Mouse (Mus musculus): Measurements from ENCODE around the gene Tmem161b. TPM values are rescaled to one million over a fixed set of nuclear protein-coding genes. Genes with fewer than 3 reads are reported as not detected.
"Not testable (repeated sequence)": the region's sequence is repeated elsewhere in the genome, so short reads cannot be mapped to it uniquely, and the experiment has no call there.

Gene Tmem161b
- polyA plus RNA-seq, 1 experiment from 2014 or later: 31.7 TPM

DNA sequence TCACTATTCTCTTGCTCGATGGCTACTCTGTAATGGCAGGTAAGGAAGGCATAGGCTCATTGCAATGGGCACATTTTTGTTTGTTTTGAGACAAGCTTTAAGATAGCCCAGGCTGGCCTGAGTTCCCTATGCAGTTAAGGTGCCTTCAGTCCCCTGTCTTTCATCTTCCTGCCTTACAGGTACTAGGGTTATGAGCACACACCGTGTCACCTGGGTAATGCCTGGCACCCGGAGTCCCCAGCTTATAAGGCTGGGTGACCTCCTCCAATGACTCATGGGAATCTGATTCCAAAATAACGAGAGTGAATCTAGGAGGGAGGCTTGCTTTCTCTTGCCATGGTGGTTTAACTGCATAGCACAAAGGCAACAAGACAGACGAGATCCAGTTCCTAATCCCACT, 29.2 kb downstream of the Tmem161b start:
- Histone ChIP-seq H3K9me3 (ENCODE audit: control insufficient read depth, low read length) (no peaks in the 10 kb centered on the region), H3K9ac (ENCODE audit: low read depth, low read length) (no peak overlapping the region), H3K4me2 (ENCODE audit: low read depth, low read length) (no peak overlapping the region), H3K27ac (ENCODE audit: low read length) (no peak overlapping the region), H3K27me3 (replicated peaks; ENCODE audit: control insufficient read depth, insufficient read depth, low read length) (no peaks in the 10 kb centered on the region), H3K36me3 (ENCODE audit: control insufficient read depth, insufficient read depth, low read length) (no peaks in the 10 kb centered on the region), H3K4me1 (ENCODE audit: control insufficient read depth, insufficient read depth, low read length) (no peaks in the 10 kb centered on the region), H3K4me3 (ENCODE audit: low read length) (no peak overlapping the region)
- 82% methylated on average over 5 of the region's 5 CpGs for WGBS
- no peak for ATAC-seq

DNA sequence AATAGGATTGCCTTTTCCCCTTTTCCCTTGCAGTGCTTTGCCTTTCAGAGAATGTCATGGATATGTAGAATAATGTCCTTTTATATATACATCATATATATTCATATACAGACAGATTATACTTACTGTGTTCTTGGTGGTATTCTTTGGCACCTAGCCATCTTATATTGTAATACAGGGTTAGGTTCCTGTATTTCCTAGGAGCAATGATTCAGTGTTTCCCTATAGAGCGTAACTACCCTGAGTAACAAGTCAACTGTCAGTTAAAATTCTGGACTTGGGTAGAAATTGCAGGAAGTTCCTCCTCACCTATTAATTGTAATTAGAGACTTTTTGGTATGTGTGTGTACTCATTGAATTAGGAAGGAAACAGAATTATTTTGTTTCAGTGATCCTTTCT, 33.0 kb downstream of the Tmem161b start:
- no peaks in the 10 kb centered on the region for H3K27me3 ChIP-seq (replicated peaks; ENCODE audit: control insufficient read depth, insufficient read depth, low read length)
- no peak overlapping the region for H3K27ac ChIP-seq (ENCODE audit: low read length)
- H3K9ac ChIP-seq (ENCODE audit: low read depth, low read length): no peak overlapping the region
- ATAC-seq: no peak
- no peak overlapping the region for H3K4me3 ChIP-seq (ENCODE audit: low read length)
- H3K36me3 ChIP-seq (ENCODE audit: control insufficient read depth, insufficient read depth, low read length): no peaks in the 10 kb centered on the region
- no peaks in the 10 kb centered on the region for H3K4me1 ChIP-seq (ENCODE audit: control insufficient read depth, insufficient read depth, low read length)
- no peaks in the 10 kb centered on the region for H3K9me3 ChIP-seq (ENCODE audit: control insufficient read depth, low read length)
- H3K4me2 ChIP-seq (ENCODE audit: low read depth, low read length): no peak overlapping the region
- WGBS: 90% methylated on average over 1 of the region's 1 CpGs

- not testable (repeated sequence) for H3K27me3 ChIP-seq (replicated peaks; ENCODE audit: control insufficient read depth, insufficient read depth, low read length); H3K27ac ChIP-seq (ENCODE audit: low read length); H3K4me1 ChIP-seq (ENCODE audit: control insufficient read depth, insufficient read depth, low read length); H3K36me3 ChIP-seq (ENCODE audit: control insufficient read depth, insufficient read depth, low read length); H3K4me2 ChIP-seq (ENCODE audit: low read depth, low read length); H3K9me3 ChIP-seq (ENCODE audit: control insufficient read depth, low read length); H3K9ac ChIP-seq (ENCODE audit: low read depth, low read length); H3K4me3 ChIP-seq (ENCODE audit: low read length)
- peak; percentile 97 for ATAC-seq
- 73% methylated on average over 1 of the region's 1 CpGs for WGBS
Observed at GRCm38 (mm10) chr13:84264418-84264817, 42.3 kb downstream of the Tmem161b start.

GRCm38 (mm10) chr13:84276246-84276645, 54.1 kb downstream of the Tmem161b start:
- H3K27me3 ChIP-seq (replicated peaks; ENCODE audit: control insufficient read depth, insufficient read depth, low read length): no peaks in the 10 kb centered on the region
- no peak overlapping the region for H3K4me2 ChIP-seq (ENCODE audit: low read depth, low read length)
- H3K36me3 ChIP-seq (ENCODE audit: control insufficient read depth, insufficient read depth, low read length): no peaks in the 10 kb centered on the region
- no peaks in the 10 kb centered on the region for H3K9me3 ChIP-seq (ENCODE audit: control insufficient read depth, low read length)
- H3K27ac ChIP-seq (ENCODE audit: low read length): no peak overlapping the region
- no peak for ATAC-seq
- 94% methylated on average over 5 of the region's 5 CpGs for WGBS
- no peak overlapping the region for H3K4me3 ChIP-seq (ENCODE audit: low read length)
- no peaks in the 10 kb centered on the region for H3K4me1 ChIP-seq (ENCODE audit: control insufficient read depth, insufficient read depth, low read length)
- H3K9ac ChIP-seq (ENCODE audit: low read depth, low read length): no peak overlapping the region

GRCm38 (mm10) chr13:84280352-84280751, 58.3 kb downstream of the Tmem161b start:
- H3K36me3 ChIP-seq (ENCODE audit: control insufficient read depth, insufficient read depth, low read length): 0 out of 2 replicates have a peak, but pooled peaks cover 2% of the 10 kb centered on the region
- WGBS: 83% methylated on average over 4 of the region's 4 CpGs
- no peak overlapping the region for H3K4me2 ChIP-seq (ENCODE audit: low read depth, low read length)
- H3K27ac ChIP-seq (ENCODE audit: low read length): no peak overlapping the region
- no peak for ATAC-seq
- H3K27me3 ChIP-seq (replicated peaks; ENCODE audit: control insufficient read depth, insufficient read depth, low read length): no peaks in the 10 kb centered on the region
- no peaks in the 10 kb centered on the region for H3K9me3 ChIP-seq (ENCODE audit: control insufficient read depth, low read length)
- no peak overlapping the region for H3K4me3 ChIP-seq (ENCODE audit: low read length)
- H3K9ac ChIP-seq (ENCODE audit: low read depth, low read length): no peak overlapping the region
- H3K4me1 ChIP-seq (ENCODE audit: control insufficient read depth, insufficient read depth, low read length): no peaks in the 10 kb centered on the region

DNA sequence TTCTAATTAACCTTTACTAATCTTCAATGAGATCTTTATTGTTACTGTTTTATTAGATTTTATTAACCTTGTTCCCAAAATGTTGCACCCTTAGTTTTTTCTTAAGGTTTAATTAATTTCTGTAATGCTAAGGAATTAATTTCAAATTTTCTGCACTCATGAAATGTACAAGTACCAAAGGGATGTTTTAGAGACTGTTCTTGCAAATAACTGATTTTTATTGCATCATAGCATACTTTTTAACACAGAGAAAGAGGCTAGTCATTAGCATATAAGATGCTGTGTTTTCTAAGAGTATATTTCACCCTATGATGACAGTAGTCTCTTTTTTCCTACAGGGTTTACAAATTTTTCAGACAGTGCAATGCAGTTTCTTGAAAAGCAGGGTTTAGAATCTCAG, 60.9 kb downstream of the Tmem161b start:
- ATAC-seq: no peak
- Histone ChIP-seq H3K4me1 (ENCODE audit: control insufficient read depth, insufficient read depth, low read length) (no peaks in the 10 kb centered on the region), H3K9me3 (ENCODE audit: control insufficient read depth, low read length) (no peaks in the 10 kb centered on the region), H3K27me3 (replicated peaks; ENCODE audit: control insufficient read depth, insufficient read depth, low read length) (no peaks in the 10 kb centered on the region), H3K4me2 (ENCODE audit: low read depth, low read length) (no peak overlapping the region), H3K27ac (ENCODE audit: low read length) (no peak overlapping the region), H3K4me3 (ENCODE audit: low read length) (no peak overlapping the region), H3K36me3 (ENCODE audit: control insufficient read depth, insufficient read depth, low read length) (0 out of 2 replicates have a peak, but pooled peaks cover 2% of the 10 kb centered on the region), H3K9ac (ENCODE audit: low read depth, low read length) (no peak overlapping the region)

DNA sequence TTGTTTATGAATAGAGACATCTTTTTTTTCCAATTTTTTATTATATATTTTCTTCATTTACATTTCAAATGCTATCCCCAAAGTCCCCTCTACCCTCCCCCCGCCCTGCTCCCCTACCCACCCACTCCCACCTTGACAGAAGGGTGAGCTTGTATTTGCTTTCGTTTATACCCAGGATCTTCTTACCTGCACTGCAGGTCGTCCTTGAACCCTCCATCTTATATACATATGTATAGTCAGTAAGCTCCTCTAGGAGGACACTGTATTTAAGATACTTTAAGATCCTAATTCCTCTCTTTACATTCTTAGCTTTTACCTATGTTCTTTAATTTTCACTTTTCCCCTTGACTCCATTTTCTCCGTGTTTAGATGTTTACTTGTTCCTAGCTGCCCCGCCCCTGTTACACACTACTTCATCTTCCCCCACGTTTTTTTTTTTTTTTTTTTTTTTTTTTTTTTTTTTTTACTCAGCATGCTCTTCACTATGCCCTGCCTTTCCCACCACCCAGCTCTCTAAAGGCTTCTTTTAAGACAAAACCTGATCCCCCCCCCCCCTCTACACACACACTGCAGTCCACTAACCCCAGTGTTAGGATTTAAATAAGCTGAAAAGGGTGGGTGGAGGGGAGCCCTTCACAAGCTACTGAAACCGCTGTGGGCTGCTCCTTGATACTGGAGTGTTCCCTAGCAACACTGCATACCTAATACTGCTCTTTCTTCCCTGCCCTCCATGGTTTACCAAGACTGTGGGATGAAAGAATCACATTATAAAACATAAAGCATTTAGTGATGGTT, 62.9 kb downstream of the Tmem161b start:
- H3K4me3 ChIP-seq (ENCODE audit: low read length): no peak overlapping the region
- H3K9ac ChIP-seq (ENCODE audit: low read depth, low read length): no peak overlapping the region
- H3K36me3 ChIP-seq (ENCODE audit: control insufficient read depth, insufficient read depth, low read length): 0 out of 2 replicates have a peak, but pooled peaks cover 2% of the 10 kb centered on the region
- H3K27me3 ChIP-seq (replicated peaks; ENCODE audit: control insufficient read depth, insufficient read depth, low read length): no peaks in the 10 kb centered on the region
- no peak for ATAC-seq
- no peak overlapping the region for H3K27ac ChIP-seq (ENCODE audit: low read length)
- H3K9me3 ChIP-seq (ENCODE audit: control insufficient read depth, low read length): no peaks in the 10 kb centered on the region
- 45% methylated on average over 7 of the region's 7 CpGs for WGBS
- H3K4me2 ChIP-seq (ENCODE audit: low read depth, low read length): no peak overlapping the region
- H3K4me1 ChIP-seq (ENCODE audit: control insufficient read depth, insufficient read depth, low read length): no peaks in the 10 kb centered on the region

GRCm38 (mm10) chr13:84285559-84285945, 63.5 kb downstream of the Tmem161b start:
- H3K4me2 ChIP-seq (ENCODE audit: low read depth, low read length): no peak overlapping the region
- H3K27ac ChIP-seq (ENCODE audit: low read length): no peak overlapping the region
- no peak overlapping the region for H3K9ac ChIP-seq (ENCODE audit: low read depth, low read length)
- H3K4me3 ChIP-seq (ENCODE audit: low read length): no peak overlapping the region
- no peak for ATAC-seq
- H3K9me3 ChIP-seq (ENCODE audit: control insufficient read depth, low read length): no peaks in the 10 kb centered on the region
- WGBS: 89% methylated on average over 3 of the region's 3 CpGs
- no peaks in the 10 kb centered on the region for H3K27me3 ChIP-seq (replicated peaks; ENCODE audit: control insufficient read depth, insufficient read depth, low read length)
- no peaks in the 10 kb centered on the region for H3K4me1 ChIP-seq (ENCODE audit: control insufficient read depth, insufficient read depth, low read length)
- H3K36me3 ChIP-seq (ENCODE audit: control insufficient read depth, insufficient read depth, low read length): 0 out of 2 replicates have a peak, but pooled peaks cover 4% of the 10 kb centered on the region

DNA sequence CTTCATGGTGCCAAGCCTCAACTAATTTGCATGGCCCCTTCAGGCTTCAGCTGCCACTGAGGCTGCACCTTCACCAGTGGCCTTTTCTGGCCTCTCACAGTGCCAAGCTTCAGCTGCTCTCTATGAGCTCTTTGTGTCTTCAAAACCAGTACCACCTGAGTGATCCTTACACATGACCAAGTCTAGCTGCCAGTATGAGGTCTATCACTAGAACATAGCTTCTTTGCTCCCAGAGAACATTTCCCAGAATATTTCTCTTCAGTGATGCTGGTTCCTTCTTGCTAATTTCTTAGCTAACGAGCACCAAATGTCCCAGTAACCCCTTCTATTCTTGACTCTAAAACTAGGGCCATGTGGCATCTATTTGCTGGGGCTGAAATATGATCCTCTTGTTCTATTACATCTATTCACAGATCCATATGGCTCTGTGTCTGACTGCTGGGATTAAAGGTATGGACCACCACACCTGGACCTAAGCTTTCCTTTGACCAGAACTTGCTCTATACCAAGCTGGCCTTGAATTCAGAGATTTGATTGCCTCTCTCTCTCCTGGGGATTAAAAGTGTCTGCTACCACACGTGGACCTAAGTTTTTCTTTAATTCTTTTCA, 77.5 kb downstream of the Tmem161b start:
- WGBS: 77% methylated on average over 2 of the region's 2 CpGs
- Histone ChIP-seq H3K36me3 (ENCODE audit: control insufficient read depth, insufficient read depth, low read length) (no peaks in the 10 kb centered on the region; the same call in 1 of the 2 replicates), H3K9me3 (ENCODE audit: control insufficient read depth, low read length) (no peaks in the 10 kb centered on the region), H3K4me1 (ENCODE audit: control insufficient read depth, insufficient read depth, low read length) (no peaks in the 10 kb centered on the region), H3K9ac (ENCODE audit: low read depth, low read length) (no peak overlapping the region), H3K4me2 (ENCODE audit: low read depth, low read length) (no peak overlapping the region), H3K4me3 (ENCODE audit: low read length) (no peak overlapping the region), H3K27ac (ENCODE audit: low read length) (no peak overlapping the region), H3K27me3 (replicated peaks; ENCODE audit: control insufficient read depth, insufficient read depth, low read length) (no peaks in the 10 kb centered on the region)
- no peak for ATAC-seq
